Mouse (Mus musculus) C2C12 (cell line): ENCODE data around the gene Agr3. TPM values are rescaled to one million over a fixed set of nuclear protein-coding genes. Genes with fewer than 3 reads are reported as not detected.

Experiments
- H3K27me3 ChIP-seq: one replicate; pipeline ENCODE4 v1.6.1; 2011; ENCODE audit not compliant: control insufficient read depth, insufficient read depth, insufficient read length
- H3K36me3 ChIP-seq: one replicate; pipeline ENCODE4 v1.6.1; 2011; ENCODE audit not compliant: control insufficient read depth, insufficient read depth
- H3K4me3 ChIP-seq: one replicate; pipeline ENCODE4 v1.5.1; 2011; ENCODE audit warnings: mild to moderate bottlenecking, control low read depth; ENCODE audit not compliant: poor library complexity, insufficient read depth, severe bottlenecking
- H3K79me2 ChIP-seq: one replicate; pipeline ENCODE4 v1.6.1; 2011; ENCODE audit not compliant: control insufficient read depth, insufficient read depth
- H3K79me3 ChIP-seq: one replicate; pipeline ENCODE4 v1.6.1; 2011; ENCODE audit warnings: low read depth, control low read depth
- H3ac ChIP-seq: one replicate; pipeline ENCODE3; 2011; ENCODE audit warnings: low read depth; ENCODE audit not compliant: control insufficient read depth, insufficient read length
- CEBPB ChIP-seq: IDR thresholded peaks from one replicate; pipeline ENCODE4 v1.6.1; 2011; ENCODE audit warnings: low read depth, mild to moderate bottlenecking, control low read depth, moderate library complexity
- CTCF ChIP-seq: IDR thresholded peaks from one replicate; pipeline ENCODE4 v1.5.1; 2011; ENCODE audit not compliant: control insufficient read depth, insufficient read depth, insufficient read length
- FOSL1 ChIP-seq: IDR thresholded peaks from one replicate; pipeline ENCODE4 v1.8.0; 2011; ENCODE audit warnings: mild to moderate bottlenecking, low read length; ENCODE audit not compliant: poor library complexity, insufficient read depth, severe bottlenecking
- MAX ChIP-seq: IDR thresholded peaks from one replicate; pipeline ENCODE4 v1.6.1; 2011; ENCODE audit warnings: mild to moderate bottlenecking, control low read depth
- MYOD1 ChIP-seq: IDR thresholded peaks from one replicate; pipeline ENCODE4 v1.6.1; 2011; ENCODE audit warnings: low read depth; ENCODE audit not compliant: control insufficient read depth, insufficient read length
- MYOG ChIP-seq: IDR thresholded peaks from one replicate; pipeline ENCODE4 v1.6.1; 2011; ENCODE audit not compliant: control insufficient read depth, insufficient read length; ENCODE audit errors: extremely low read depth
- USF1 ChIP-seq: IDR thresholded peaks from one replicate; pipeline ENCODE4 v1.6.1; 2011; ENCODE audit warnings: low read depth, mild to moderate bottlenecking, control low read depth, moderate library complexity
- polyA plus RNA-seq: library from polyadenylated mRNA; unstranded; fragments of >200 nt; fragmentation: generic; extraction: Trizol; gene quantifications from one replicate; pipeline ENCODE4 v1.2.1, GENCODE M21; 2012; ENCODE audit warnings: missing spikeins

The Agr3 gene
- polyA plus RNA-seq, 1 experiment: not detected

DNA sequence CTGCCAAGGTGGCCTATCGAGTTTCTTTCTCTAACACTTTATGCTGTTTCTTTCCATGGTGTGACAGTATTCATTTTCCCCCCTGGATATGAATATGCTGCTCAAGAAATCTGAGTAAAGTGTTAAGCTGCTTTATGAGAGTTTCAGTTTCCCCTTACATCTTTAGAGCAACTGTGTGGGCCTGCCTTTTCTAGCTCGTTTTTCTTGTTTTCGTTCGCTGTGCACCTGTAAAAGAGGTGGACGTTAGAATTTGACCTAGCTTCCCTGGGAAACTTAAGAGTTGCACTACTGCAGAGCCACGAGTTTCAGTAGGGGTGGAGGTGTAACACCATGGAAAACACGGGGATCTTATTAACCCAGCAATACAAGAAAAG, 41.3 kb downstream of the Agr3 start:
- Histone ChIP-seq H3K79me3 (no peaks in the 10 kb centered on the region), H3K79me2 (no peaks in the 10 kb centered on the region), H3ac (no peak overlapping the region), H3K36me3 (no peaks in the 10 kb centered on the region), H3K4me3 (no peak overlapping the region), H3K27me3 (no peaks in the 10 kb centered on the region)
- TF ChIP-seq CTCF (no peak), MYOD1 (no peak), CEBPB (no peak), USF1 (no peak), MAX (no peak), FOSL1 (no peak), MYOG (no peak)

DNA sequence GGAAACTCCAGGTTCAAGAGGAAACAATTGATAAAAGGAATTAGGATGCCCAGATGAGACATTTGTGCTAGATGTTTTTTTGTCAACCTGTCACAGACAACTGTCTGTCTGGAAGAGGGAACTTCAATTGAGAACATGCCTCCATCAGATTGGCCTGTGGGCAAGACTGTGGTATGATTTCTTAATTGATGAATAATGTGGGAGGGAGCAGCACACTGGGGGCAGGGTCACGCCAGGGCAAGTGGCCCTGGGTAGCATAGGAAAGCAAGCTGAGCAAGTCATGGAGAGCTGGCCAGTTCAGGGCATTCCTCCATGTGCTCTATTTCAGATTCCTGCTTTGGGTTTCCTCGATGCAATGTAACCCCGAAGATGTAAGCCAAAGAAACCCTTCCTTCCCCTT, 50.5 kb downstream of the Agr3 start:
- no peak overlapping the region for H3K4me3 ChIP-seq
- TF ChIP-seq CTCF (no peak), USF1 (no peak)
- no peaks in the 10 kb centered on the region for H3K36me3 ChIP-seq
- no peaks in the 10 kb centered on the region for H3K79me3 ChIP-seq
- no peaks in the 10 kb centered on the region for H3K27me3 ChIP-seq
- H3K79me2 ChIP-seq: no peaks in the 10 kb centered on the region
- H3ac ChIP-seq: no peak overlapping the region

DNA sequence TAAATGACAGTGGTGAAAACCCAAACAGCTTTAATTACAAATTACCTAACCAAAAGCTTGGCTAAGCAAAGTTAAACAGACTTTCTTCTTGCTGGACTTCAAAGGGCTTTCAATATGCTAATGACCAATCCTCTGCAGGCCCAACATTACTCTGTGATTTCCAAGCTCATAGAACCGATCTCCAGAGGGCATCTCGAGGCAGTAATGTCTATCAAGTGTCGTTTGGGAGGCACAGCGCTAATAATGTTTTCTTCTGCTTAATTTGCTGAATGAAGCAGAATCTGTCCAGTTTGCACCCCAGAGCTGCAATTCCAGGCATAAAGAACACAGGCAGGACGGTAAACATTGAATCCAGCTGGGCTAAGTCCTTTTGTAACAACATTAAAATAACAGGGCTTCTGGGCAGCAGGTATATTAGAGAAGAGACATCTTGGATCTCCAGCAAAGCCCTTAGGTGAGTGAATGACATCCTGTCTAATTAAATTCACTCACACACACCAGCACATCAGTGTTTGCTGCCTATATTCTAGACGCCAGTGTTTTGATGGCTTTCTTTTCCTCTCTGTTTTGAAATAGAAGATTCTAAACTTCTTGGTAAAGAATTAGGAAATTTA, 52.3 kb downstream of the Agr3 start:
- no peak overlapping the region for H3ac ChIP-seq
- H3K79me2 ChIP-seq: no peaks in the 10 kb centered on the region
- H3K79me3 ChIP-seq: no peaks in the 10 kb centered on the region
- no peak for TF ChIP-seq MAX
- no peak for TF ChIP-seq MYOD1
- no peak for TF ChIP-seq USF1
- H3K36me3 ChIP-seq: no peaks in the 10 kb centered on the region
- H3K4me3 ChIP-seq: no peak overlapping the region
- H3K27me3 ChIP-seq: no peaks in the 10 kb centered on the region

DNA sequence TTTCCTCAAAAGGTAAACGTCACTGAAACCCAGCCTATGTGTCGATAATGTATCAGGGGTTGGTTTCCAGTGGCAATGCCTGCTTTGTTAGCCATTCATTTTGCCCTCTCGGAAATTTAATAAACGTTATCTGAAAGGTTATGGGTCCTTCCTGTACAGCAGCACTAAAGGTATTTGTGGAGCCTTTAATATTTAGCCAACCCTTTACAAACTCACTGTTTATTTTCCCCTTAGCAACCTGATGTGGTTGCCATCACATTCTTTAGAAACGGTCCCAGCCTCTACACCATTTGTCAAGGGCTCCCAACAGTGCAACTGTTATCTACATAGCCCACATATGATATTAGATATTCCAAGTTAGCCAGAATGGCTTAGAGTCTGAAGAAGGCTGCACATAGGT, 54.2 kb downstream of the Agr3 start:
- TF ChIP-seq CTCF (no peak), CEBPB (no peak), MYOG (no peak), USF1 (no peak), MAX (no peak), FOSL1 (no peak)
- Histone ChIP-seq H3K4me3 (no peak overlapping the region), H3K27me3 (no peaks in the 10 kb centered on the region), H3K79me2 (no peaks in the 10 kb centered on the region), H3K79me3 (no peaks in the 10 kb centered on the region), H3K36me3 (no peaks in the 10 kb centered on the region), H3ac (no peak overlapping the region)

DNA sequence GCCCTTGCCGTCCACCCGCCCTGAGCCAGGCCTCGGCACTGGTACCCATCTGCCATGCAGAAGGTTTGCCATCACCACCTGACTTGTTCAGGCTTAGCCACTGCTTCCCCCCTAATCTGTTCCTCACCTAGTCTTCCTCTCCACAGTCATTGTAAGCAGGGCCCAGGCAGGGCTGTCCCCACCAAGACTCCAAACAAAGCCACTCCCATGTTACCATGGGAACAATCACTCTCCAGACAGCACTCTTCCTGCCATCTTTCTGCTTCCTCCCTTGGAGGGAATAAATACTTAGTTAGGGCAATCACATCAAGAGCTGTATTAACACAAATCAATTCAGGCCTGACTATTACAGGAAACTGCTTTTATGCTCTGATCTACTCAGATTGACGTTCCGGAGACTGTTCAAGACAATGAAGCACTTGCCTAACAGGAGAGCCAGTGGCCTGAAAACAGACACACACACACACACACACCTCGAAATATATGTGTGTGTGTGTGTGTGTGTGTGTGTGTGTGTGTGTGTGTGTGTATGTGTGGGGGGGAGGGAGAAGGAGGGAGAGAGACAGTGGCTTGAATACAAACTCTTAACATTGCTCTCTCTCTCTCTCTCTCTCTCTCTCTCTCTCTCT, 56.4 kb downstream of the Agr3 start:
- Histone ChIP-seq H3K27me3 (no peaks in the 10 kb centered on the region), H3K4me3 (no peak overlapping the region), H3K79me2 (no peaks in the 10 kb centered on the region), H3K79me3 (no peaks in the 10 kb centered on the region), H3ac (no peak overlapping the region), H3K36me3 (no peaks in the 10 kb centered on the region)
- TF ChIP-seq MAX: no peak
- TF ChIP-seq MYOG: no peak
- TF ChIP-seq MYOD1: no peak
- no peak for TF ChIP-seq FOSL1
- no peak for TF ChIP-seq USF1
- no peak for TF ChIP-seq CEBPB
- no peak for TF ChIP-seq CTCF

DNA sequence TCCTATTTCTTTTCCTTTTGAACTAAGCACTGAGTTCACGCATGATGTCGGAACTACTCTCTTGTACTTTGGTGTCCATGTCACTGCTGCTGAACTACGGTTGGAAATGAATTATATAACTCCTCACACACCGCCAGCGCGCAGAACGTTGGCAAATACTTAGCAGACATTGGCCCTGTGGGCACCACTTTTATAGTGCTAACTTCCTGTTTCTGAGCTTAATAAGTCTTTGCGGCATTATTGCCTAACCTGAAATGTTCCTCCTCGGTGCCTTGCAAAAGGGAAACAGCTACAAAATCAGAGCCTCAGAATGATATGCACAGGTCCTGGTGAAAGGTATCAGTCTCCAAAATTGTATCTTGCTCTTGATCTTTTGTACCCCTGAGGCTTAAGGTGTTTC, 58.1 kb downstream of the Agr3 start:
- no peak overlapping the region for H3K4me3 ChIP-seq
- no peaks in the 10 kb centered on the region for H3K79me2 ChIP-seq
- no peak overlapping the region for H3ac ChIP-seq
- H3K79me3 ChIP-seq: no peaks in the 10 kb centered on the region
- no peaks in the 10 kb centered on the region for H3K36me3 ChIP-seq
- TF ChIP-seq CTCF: no peak
- TF ChIP-seq MAX: no peak
- no peak for TF ChIP-seq USF1
- no peak for TF ChIP-seq MYOG
- no peaks in the 10 kb centered on the region for H3K27me3 ChIP-seq
